Mouse (Mus musculus): ENCODE measurements around the gene Gabbr2. TPM values are rescaled to one million over a fixed set of nuclear protein-coding genes. Genes with fewer than 3 reads are reported as not detected.
A peak's percentile ranks its signal among the peaks of the same experiment; 100 is the strongest.

Gene Gabbr2
- polyA plus RNA-seq, 1 experiment from 2014 or later: 0.78 TPM

DNA sequence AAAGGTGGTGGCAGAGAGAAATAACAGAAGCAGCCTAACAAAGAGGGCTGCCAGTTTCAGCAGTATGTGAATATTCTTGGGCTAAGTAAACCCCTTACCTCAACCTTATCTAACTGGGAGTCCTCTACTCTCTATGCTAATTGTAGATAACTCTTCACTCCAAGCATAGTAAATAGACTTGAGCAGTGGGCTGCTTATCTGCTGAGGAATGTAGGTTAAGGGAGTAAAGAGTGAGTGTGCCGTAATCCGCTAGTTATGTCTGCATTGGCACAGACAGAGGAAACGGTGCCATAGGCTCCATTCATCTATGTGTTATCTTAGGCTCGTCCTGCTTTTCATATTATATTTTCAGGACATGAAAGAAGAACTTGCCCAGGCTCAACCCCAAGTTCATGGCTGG lies 129.0 kb downstream of the Gabbr2 start:
- ATAC-seq (ENCODE audit: low read depth) (no peak), DNase-seq (ENCODE audit: low spot score) (no peak)
- WGBS: 91% methylated on average over 4 of the region's 4 CpGs
- no peak overlapping the region for H3K9ac ChIP-seq (ENCODE audit: low read depth, low read length)
- H3K27me3 ChIP-seq (replicated peaks; ENCODE audit: control insufficient read depth, insufficient read depth, low read length): no peaks in the 10 kb centered on the region
- no peak overlapping the region for H3K4me2 ChIP-seq (ENCODE audit: low read depth, low read length)
- H3K27ac ChIP-seq (replicated peaks; ENCODE audit: low read depth, low read length): no peak overlapping the region
- no peak overlapping the region for H3K4me3 ChIP-seq (ENCODE audit: low read depth, low read length)
- H3K36me3 ChIP-seq (ENCODE audit: control insufficient read depth, insufficient read depth, low read length): no peaks in the 10 kb centered on the region
- no peaks in the 10 kb centered on the region for H3K9me3 ChIP-seq (ENCODE audit: control insufficient read depth, low read length)
- H3K4me1 ChIP-seq (ENCODE audit: control insufficient read depth, insufficient read depth, low read length): peaks cover 6% of the 10 kb centered on the region; the same call in 1 of the 2 replicates

DNA sequence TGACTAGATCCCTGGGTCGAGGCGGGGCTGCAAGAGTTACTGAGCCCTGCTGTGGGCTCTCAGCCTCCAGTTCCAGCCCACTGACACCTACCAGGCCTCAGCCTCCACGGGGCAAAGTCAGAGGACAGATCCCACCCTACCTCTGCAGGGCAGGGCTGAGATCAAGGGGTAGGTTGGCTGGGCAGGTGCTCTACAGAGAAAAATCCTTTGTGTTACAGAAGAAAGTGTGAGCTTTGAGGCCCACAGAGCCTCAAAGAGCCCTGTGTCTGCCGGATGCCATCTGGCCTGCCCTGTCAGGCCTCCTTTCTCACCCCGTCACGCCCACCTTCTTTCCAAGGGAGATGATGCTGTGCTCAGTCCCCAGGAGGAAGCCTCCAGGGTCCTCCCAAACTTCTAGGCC lies 131.1 kb downstream of the Gabbr2 start:
- DNase-seq (ENCODE audit: low spot score): no peak
- WGBS: 80% methylated on average over 6 of the region's 6 CpGs
- no peak for ATAC-seq (ENCODE audit: low read depth)
- H3K4me1 ChIP-seq (ENCODE audit: control insufficient read depth, insufficient read depth, low read length): peaks cover 6% of the 10 kb centered on the region; the same call in 1 of the 2 replicates
- no peaks in the 10 kb centered on the region for H3K9me3 ChIP-seq (ENCODE audit: control insufficient read depth, low read length)
- H3K9ac ChIP-seq (ENCODE audit: low read depth, low read length): no peak overlapping the region
- no peaks in the 10 kb centered on the region for H3K36me3 ChIP-seq (ENCODE audit: control insufficient read depth, insufficient read depth, low read length)
- no peaks in the 10 kb centered on the region for H3K27me3 ChIP-seq (replicated peaks; ENCODE audit: control insufficient read depth, insufficient read depth, low read length)
- H3K4me2 ChIP-seq (ENCODE audit: low read depth, low read length): no peak overlapping the region
- H3K27ac ChIP-seq (replicated peaks; ENCODE audit: low read depth, low read length): no peak overlapping the region
- no peak overlapping the region for H3K4me3 ChIP-seq (ENCODE audit: low read depth, low read length)

DNA sequence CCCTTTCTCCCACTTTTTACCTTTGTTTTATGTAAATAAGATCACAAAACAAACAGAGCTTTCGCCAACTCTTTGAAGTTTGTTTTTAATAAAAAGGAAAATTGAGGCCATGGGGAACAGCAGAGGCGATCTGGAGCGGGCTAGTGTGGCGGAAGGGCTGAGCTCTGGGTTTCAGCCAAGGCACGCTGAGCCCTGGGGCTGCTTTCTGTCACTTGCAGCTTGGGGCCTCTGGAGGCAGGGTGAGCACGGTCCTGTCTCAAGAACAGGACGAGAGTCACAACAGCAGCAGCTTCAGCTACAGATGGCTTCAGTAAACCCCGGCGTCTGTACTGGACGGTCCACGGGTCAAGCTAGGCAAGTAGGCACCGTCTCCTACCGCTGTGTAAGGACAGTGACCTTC lies 132.8 kb downstream of the Gabbr2 start:
- H3K4me2 ChIP-seq (ENCODE audit: low read depth, low read length): 0 out of 2 replicates have a peak overlapping the region, but pooled peaks have one; percentile 10
- ATAC-seq (ENCODE audit: low read depth): peak; percentile 57; the same call in 1 of the 2 replicates

DNA sequence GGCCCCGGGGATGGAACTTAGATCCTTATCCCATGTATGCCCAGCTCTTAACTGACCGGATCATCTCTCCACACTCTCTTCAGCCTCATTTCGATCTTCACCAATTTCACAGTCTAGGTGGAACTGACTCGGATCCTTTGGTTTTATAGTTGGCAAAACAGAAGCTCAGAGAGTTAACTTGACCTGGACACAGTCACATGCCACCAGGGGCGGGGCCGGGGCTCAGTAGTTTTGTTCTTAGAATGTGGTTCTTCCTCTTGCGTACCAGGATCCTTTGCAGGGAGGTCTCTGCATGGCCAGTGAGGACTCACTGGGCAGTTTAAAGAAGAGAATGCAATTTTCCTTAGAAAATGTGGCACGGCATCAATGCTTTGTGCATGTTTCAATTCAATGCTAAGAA lies 135.5 kb downstream of the Gabbr2 start:
- Histone ChIP-seq H3K27ac (replicated peaks; ENCODE audit: low read depth, low read length) (no peak overlapping the region), H3K36me3 (ENCODE audit: control insufficient read depth, insufficient read depth, low read length) (no peaks in the 10 kb centered on the region), H3K9ac (ENCODE audit: low read depth, low read length) (no peak overlapping the region), H3K4me1 (ENCODE audit: control insufficient read depth, insufficient read depth, low read length) (peaks cover 6% of the 10 kb centered on the region; the same call in 1 of the 2 replicates), H3K4me2 (ENCODE audit: low read depth, low read length) (no peak overlapping the region), H3K4me3 (ENCODE audit: low read depth, low read length) (no peak overlapping the region), H3K9me3 (ENCODE audit: control insufficient read depth, low read length) (no peaks in the 10 kb centered on the region), H3K27me3 (replicated peaks; ENCODE audit: control insufficient read depth, insufficient read depth, low read length) (no peaks in the 10 kb centered on the region)
- DNase-seq (ENCODE audit: low spot score): no peak
- ATAC-seq (ENCODE audit: low read depth): no peak
- 88% methylated on average over 8 of the region's 8 CpGs for WGBS

More for the DNA sequence above, 132.8 kb downstream of the Gabbr2 start:
- no peaks in the 10 kb centered on the region for H3K9me3 ChIP-seq (ENCODE audit: control insufficient read depth, low read length)
- no peak overlapping the region for H3K27ac ChIP-seq (replicated peaks; ENCODE audit: low read depth, low read length)
- WGBS: 19% methylated on average over 13 of the region's 13 CpGs
- no peaks in the 10 kb centered on the region for H3K27me3 ChIP-seq (replicated peaks; ENCODE audit: control insufficient read depth, insufficient read depth, low read length)
- peaks cover 6% of the 10 kb centered on the region; the same call in 1 of the 2 replicates for H3K4me1 ChIP-seq (ENCODE audit: control insufficient read depth, insufficient read depth, low read length)
- no peak overlapping the region for H3K4me3 ChIP-seq (ENCODE audit: low read depth, low read length)
- H3K36me3 ChIP-seq (ENCODE audit: control insufficient read depth, insufficient read depth, low read length): no peaks in the 10 kb centered on the region
- peak; percentile 40 for DNase-seq (ENCODE audit: low spot score)
- 0 out of 2 replicates have a peak overlapping the region, but pooled peaks have one; percentile 30 for H3K9ac ChIP-seq (ENCODE audit: low read depth, low read length)

DNA sequence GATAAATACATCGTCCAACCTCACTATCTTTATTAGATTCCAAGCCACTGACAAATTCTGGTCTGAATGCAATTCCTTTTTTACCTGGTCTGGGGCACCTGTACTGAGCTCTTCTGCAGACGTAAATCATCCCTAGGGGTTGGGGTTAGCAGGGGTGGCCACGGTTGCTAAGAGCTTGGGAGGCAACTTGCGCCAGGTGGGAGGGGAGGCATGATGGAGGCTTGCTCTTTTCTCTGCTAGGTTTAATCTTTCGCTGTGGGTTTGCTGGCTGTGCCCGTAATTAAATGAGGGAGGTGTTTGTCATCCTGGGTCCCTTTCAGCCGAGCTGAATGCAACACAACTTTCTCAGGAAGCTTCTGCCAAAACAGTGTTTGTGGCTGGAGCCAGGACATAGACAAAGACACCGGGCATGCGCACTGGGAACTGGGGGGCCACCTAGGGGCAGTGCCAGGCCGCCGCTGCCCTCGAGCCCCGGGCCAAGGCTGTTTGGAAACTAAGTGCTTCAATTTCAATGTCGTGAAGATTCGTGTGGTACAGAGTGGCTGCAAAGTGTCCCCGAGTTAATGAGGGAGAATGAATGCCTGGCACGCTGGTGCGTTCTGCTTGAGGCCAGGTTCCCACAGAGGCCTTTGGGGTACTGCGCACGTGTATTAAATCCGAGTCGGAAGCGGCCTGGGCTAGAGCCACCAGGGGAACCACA lies 136.8 kb downstream of the Gabbr2 start:
- ATAC-seq (ENCODE audit: low read depth): peak; percentile 44; the same call in 1 of the 2 replicates
- Histone ChIP-seq H3K27me3 (replicated peaks; ENCODE audit: control insufficient read depth, insufficient read depth, low read length) (no peaks in the 10 kb centered on the region), H3K4me3 (ENCODE audit: low read depth, low read length) (no peak overlapping the region), H3K27ac (replicated peaks; ENCODE audit: low read depth, low read length) (no peak overlapping the region), H3K4me1 (ENCODE audit: control insufficient read depth, insufficient read depth, low read length) (peaks cover 6% of the 10 kb centered on the region; the same call in 1 of the 2 replicates), H3K4me2 (ENCODE audit: low read depth, low read length) (no peak overlapping the region), H3K9me3 (ENCODE audit: control insufficient read depth, low read length) (no peaks in the 10 kb centered on the region), H3K9ac (ENCODE audit: low read depth, low read length) (no peak overlapping the region), H3K36me3 (ENCODE audit: control insufficient read depth, insufficient read depth, low read length) (no peaks in the 10 kb centered on the region)
- peak; percentile 9 for DNase-seq (ENCODE audit: low spot score)
- 59% methylated on average over 23 of the region's 23 CpGs for WGBS

DNA sequence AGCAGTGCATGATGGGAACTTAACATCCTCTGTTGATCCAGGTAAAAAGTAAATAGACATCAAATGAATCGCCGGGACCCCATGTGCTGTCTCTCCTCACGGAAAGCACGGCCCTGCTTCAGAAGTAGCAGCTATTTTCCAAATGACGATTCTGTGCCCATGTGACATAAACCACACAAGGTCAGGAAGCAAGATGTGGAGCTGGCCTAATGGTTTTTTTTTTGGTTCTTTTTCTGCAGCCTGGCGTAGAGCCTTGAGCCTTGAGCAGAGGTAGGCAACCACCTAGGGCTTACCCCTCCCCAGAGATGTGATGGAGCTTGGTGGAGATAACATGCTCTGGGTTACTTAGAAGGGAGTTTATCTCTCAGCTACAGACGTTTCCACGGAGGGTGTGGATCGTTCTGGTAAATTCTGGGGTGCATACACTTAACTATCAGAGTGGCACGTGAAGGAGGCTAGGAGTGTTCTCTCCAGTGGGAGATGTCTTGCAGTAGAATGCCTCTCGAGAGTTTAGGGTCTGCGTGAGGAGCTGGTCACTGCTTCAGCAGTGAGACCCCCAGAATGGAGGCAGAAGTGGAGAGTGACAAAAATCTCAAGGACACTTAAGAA lies 137.7 kb downstream of the Gabbr2 start:
- Histone ChIP-seq H3K9me3 (ENCODE audit: control insufficient read depth, low read length) (no peaks in the 10 kb centered on the region), H3K4me3 (ENCODE audit: low read depth, low read length) (no peak overlapping the region), H3K27ac (replicated peaks; ENCODE audit: low read depth, low read length) (no peak overlapping the region), H3K36me3 (ENCODE audit: control insufficient read depth, insufficient read depth, low read length) (no peaks in the 10 kb centered on the region), H3K4me1 (ENCODE audit: control insufficient read depth, insufficient read depth, low read length) (peaks cover 3% of the 10 kb centered on the region; the same call in 1 of the 2 replicates), H3K27me3 (replicated peaks; ENCODE audit: control insufficient read depth, insufficient read depth, low read length) (no peaks in the 10 kb centered on the region), H3K9ac (ENCODE audit: low read depth, low read length) (no peak overlapping the region), H3K4me2 (ENCODE audit: low read depth, low read length) (no peak overlapping the region)
- WGBS: 82% methylated on average over 12 of the region's 12 CpGs
- ATAC-seq (ENCODE audit: low read depth) (no peak), DNase-seq (ENCODE audit: low spot score) (no peak)

DNA sequence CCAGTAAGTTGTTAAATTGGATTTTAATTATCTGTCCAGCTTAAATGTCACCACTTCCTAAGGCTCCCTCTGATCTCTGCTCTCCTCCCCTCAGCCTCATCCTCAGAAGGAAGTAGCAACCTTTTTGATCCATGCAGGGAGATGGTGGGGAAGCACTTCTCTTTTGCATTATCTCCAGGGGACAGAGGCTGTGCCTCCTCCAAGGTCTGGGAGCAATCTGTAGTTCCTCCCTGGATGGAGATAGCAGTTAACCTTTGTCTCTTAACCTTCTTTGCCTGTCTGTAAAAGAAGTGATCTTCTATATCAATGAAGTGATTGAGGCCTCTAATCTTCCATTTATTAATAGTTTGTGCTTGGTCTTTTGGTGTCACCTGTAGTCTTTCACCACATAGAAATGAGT lies 143.9 kb downstream of the Gabbr2 start:
- Histone ChIP-seq H3K36me3 (ENCODE audit: control insufficient read depth, insufficient read depth, low read length) (no peaks in the 10 kb centered on the region), H3K9me3 (ENCODE audit: control insufficient read depth, low read length) (0 out of 2 replicates have a peak, but pooled peaks cover 5% of the 10 kb centered on the region), H3K9ac (ENCODE audit: low read depth, low read length) (no peak overlapping the region), H3K27me3 (replicated peaks; ENCODE audit: control insufficient read depth, insufficient read depth, low read length) (no peaks in the 10 kb centered on the region), H3K27ac (replicated peaks; ENCODE audit: low read depth, low read length) (no peak overlapping the region), H3K4me3 (ENCODE audit: low read depth, low read length) (no peak overlapping the region), H3K4me2 (ENCODE audit: low read depth, low read length) (no peak overlapping the region), H3K4me1 (ENCODE audit: control insufficient read depth, insufficient read depth, low read length) (no peaks in the 10 kb centered on the region)
- ATAC-seq (ENCODE audit: low read depth): no peak
- DNase-seq (ENCODE audit: low spot score): no peak

DNA sequence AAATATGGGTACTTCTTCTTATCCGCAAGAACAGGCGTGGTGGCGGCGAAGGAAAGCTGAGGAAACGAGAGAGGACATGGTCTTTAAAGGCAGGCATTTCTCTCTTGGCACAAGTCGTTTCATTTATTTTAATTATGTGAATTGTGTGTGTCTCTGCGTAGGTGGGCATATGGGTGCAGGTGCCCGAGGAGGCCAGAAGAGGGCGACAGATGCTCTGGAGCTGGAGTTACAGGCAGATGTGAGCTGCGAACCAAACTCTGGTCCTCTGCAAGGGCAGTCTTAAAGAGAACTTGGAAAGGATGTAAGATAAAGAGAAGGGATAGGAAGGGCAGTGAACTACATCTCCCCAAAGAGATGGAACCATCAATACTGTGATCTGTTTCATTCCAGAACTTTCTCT lies 145.3 kb downstream of the Gabbr2 start:
- no peaks in the 10 kb centered on the region for H3K36me3 ChIP-seq (ENCODE audit: control insufficient read depth, insufficient read depth, low read length)
- H3K9ac ChIP-seq (ENCODE audit: low read depth, low read length): no peak overlapping the region
- H3K4me2 ChIP-seq (ENCODE audit: low read depth, low read length): no peak overlapping the region
- ATAC-seq (ENCODE audit: low read depth): no peak
- 0 out of 2 replicates have a peak, but pooled peaks cover 5% of the 10 kb centered on the region for H3K9me3 ChIP-seq (ENCODE audit: control insufficient read depth, low read length)
- H3K4me1 ChIP-seq (ENCODE audit: control insufficient read depth, insufficient read depth, low read length): no peaks in the 10 kb centered on the region
- no peak overlapping the region for H3K27ac ChIP-seq (replicated peaks; ENCODE audit: low read depth, low read length)
- WGBS: 92% methylated on average over 10 of the region's 10 CpGs
- no peaks in the 10 kb centered on the region for H3K27me3 ChIP-seq (replicated peaks; ENCODE audit: control insufficient read depth, insufficient read depth, low read length)
- H3K4me3 ChIP-seq (ENCODE audit: low read depth, low read length): no peak overlapping the region
- DNase-seq (ENCODE audit: low spot score): no peak
